Mouse (Mus musculus) G1E-ER4 (cell line): ENCODE results near the gene Snapc2. TPM values are rescaled to one million over a fixed set of nuclear protein-coding genes. Genes with fewer than 3 reads are reported as not detected.

ENCODE experiments used
- GATA1 ChIP-seq: IDR thresholded peaks from one replicate; pipeline ENCODE4 v1.8.0; 2012; ENCODE audit warnings: low read length, inconsistent platforms
- polyA plus RNA-seq: library from polyadenylated mRNA; stranded (reverse); fragments of >175 nt; gene quantifications from 2 replicates; pipeline ENCODE4 v1.2.3, GENCODE M21; 2012

The Snapc2 gene
- polyA plus RNA-seq, 1 experiment, result 62.3 TPM

GRCm38 (mm10) chr8:4297822-4298221 lies 44.9 kb downstream of the Snapc2 start:
- no peak for TF ChIP-seq GATA1

- TF ChIP-seq GATA1, result peak; percentile 60
These were observed 51.3 kb downstream of the Snapc2 start for GRCm38 (mm10) chr8:4304124-4304547.

Other genes starting within 250 kb of the Snapc2 start
- gene Cd209f, start 147.2 kb upstream of the Snapc2 start, polyA plus RNA-seq, result not detected in 2 replicates
- not detected in 2 replicates for gene Cd209g, start 119.0 kb upstream of the Snapc2 start, polyA plus RNA-seq
- gene Evi5l, start 86.5 kb upstream of the Snapc2 start, polyA plus RNA-seq, result 8.2 TPM in 2 replicates
- gene Prr36, start 35.6 kb upstream of the Snapc2 start, polyA plus RNA-seq, result 0.17 and 0.18 TPM in 2 replicates
- gene Lrrc8e, start 26.3 kb upstream of the Snapc2 start, polyA plus RNA-seq, result 0.02 and 0.06 TPM in 2 replicates
- 137 and 182 TPM in 2 replicates for gene Map2k7, start 14.3 kb upstream of the Snapc2 start, polyA plus RNA-seq
- gene Gm49320, start 14.2 kb upstream of the Snapc2 start, polyA plus RNA-seq, result 0.37 and 0.39 TPM in 2 replicates
- 16.2 and 20.9 TPM in 2 replicates for gene Tgfbr3l, start 4.9 kb upstream of the Snapc2 start, polyA plus RNA-seq
- 1.5 and 2.0 TPM in 2 replicates for gene Ctxn1, start 6.2 kb downstream of the Snapc2 start, polyA plus RNA-seq
- 80.8 and 85.8 TPM in 2 replicates for gene Timm44, start 22.8 kb downstream of the Snapc2 start, polyA plus RNA-seq
- 1.3 and 1.6 TPM in 2 replicates for gene Ccl25, start 72.1 kb downstream of the Snapc2 start, polyA plus RNA-seq
- 93.4 and 120 TPM in 2 replicates for gene Elavl1, start 72.3 kb downstream of the Snapc2 start, polyA plus RNA-seq
- not detected in 2 replicates for gene Cers4, start 239.9 kb downstream of the Snapc2 start, polyA plus RNA-seq